Mouse (Mus musculus) spleen, postnatal 14 days (tissue): ENCODE data around the gene Rnf126.
A peak's percentile ranks its signal among the peaks of the same experiment; 100 is the strongest.
"Not testable (repeated sequence)": the region's sequence is repeated elsewhere in the genome, so short reads cannot be mapped to it uniquely, and the experiment has no call there.

Experiments
- DNase-seq, 2 experiments: peaks; one replicate each; pipeline ENCODE4 v3.0.0; 2021 to 2022; ENCODE audit warnings: low spot score in 2 of 2

Gene Rnf126

GRCm38 (mm10) chr10:79766001-79766507 is 698 bp downstream of the Rnf126 start:
- no peak for DNase-seq

- DNase-seq = no peak
These were observed 1.5 kb downstream of the Rnf126 start for GRCm38 (mm10) chr10:79765228-79765745.

GRCm38 (mm10) chr10:79764234-79764633 is 2.5 kb downstream of the Rnf126 start:
- DNase-seq = no peak

- no peak for DNase-seq
These were observed 3.9 kb downstream of the Rnf126 start for GRCm38 (mm10) chr10:79762875-79763274.

- DNase-seq = no peak
These were observed 6.1 kb downstream of the Rnf126 start for GRCm38 (mm10) chr10:79760603-79761143.

GRCm38 (mm10) chr10:79759675-79760074 is 7.1 kb downstream of the Rnf126 start:
- not testable (repeated sequence) for DNase-seq

- DNase-seq = no peak
These were observed 10.1 kb downstream of the Rnf126 start for GRCm38 (mm10) chr10:79756660-79757059.

- no peak for DNase-seq
These were observed 10.9 kb downstream of the Rnf126 start for GRCm38 (mm10) chr10:79755854-79756253.

- peak in 1 of 2 experiments; percentile 34 for DNase-seq
These were observed 11.8 kb downstream of the Rnf126 start, which contains the start of gene Fgf22 for GRCm38 (mm10) chr10:79754856-79755516. Fgf22 (plus strand) TSS chr10:79755076.

GRCm38 (mm10) chr10:79748496-79748895 is 18.3 kb downstream of the Rnf126 start:
- no peak for DNase-seq

- no peak for DNase-seq
These were observed 20.0 kb downstream of the Rnf126 start for GRCm38 (mm10) chr10:79746774-79747151.

- DNase-seq = peak; percentile 89 to 90
These were observed 20.6 kb downstream of the Rnf126 start, which contains the start of gene Polrmt for GRCm38 (mm10) chr10:79745898-79746773. Polrmt (minus strand) TSS chr10:79746581.

GRCm38 (mm10) chr10:79745411-79745810 is 21.3 kb downstream of the Rnf126 start:
- DNase-seq = no peak

- no peak for DNase-seq
These were observed 22.9 kb downstream of the Rnf126 start for GRCm38 (mm10) chr10:79743650-79744365.

- DNase-seq = no peak
These were observed 23.6 kb downstream of the Rnf126 start for GRCm38 (mm10) chr10:79743161-79743560.

- DNase-seq = no peak
These were observed 25.9 kb downstream of the Rnf126 start for GRCm38 (mm10) chr10:79740863-79741262.

- DNase-seq = no peak
These were observed 27.5 kb downstream of the Rnf126 start for GRCm38 (mm10) chr10:79739234-79739633.

- DNase-seq = no peak
These were observed 28.5 kb downstream of the Rnf126 start for GRCm38 (mm10) chr10:79738259-79738658.

- no peak for DNase-seq
These were observed 30.0 kb downstream of the Rnf126 start for GRCm38 (mm10) chr10:79736706-79737105.

- DNase-seq = no peak
These were observed 31.4 kb downstream of the Rnf126 start for GRCm38 (mm10) chr10:79735361-79735760.

GRCm38 (mm10) chr10:79733847-79734246 is 32.9 kb downstream of the Rnf126 start:
- no peak for DNase-seq
